Comparison of ENCODE assay signal across 16 mouse cellular contexts in the genomic region with DNA sequence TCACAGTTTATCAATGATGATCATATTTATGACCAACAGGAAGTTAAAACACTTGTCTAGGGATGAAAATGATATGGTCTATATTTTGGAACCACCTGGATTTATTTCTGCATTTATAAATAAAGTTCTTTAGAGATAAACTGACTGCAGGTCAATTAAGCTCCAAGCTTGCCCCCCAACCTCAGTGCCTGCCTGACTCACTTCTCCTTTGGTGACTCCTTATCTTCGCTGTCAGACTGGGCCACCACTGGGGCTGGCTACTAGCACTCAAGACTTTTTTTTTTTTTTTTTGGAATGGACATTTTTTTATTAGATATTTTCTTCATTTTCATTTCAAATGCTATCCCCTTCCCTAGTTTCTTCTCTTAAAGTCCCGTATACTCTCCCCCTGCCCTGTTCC.
"Had no signal": no experiment of that assay in that cellular context is flagged by ENCODE, and none has a peak within 500 bp of the region (broad histone marks: within the 10 kb centered on the region; RNA-seq: fewer than 3 reads in every experiment).

No protein-coding gene starts in this region.

- H3K27ac ChIP-seq: neural tube, embryonic 13.5 days; neural tube, embryonic 15.5 days; stomach, embryonic 15.5 days; stomach, postnatal 0 days had no signal

- H3K27me3 ChIP-seq: neural tube, embryonic 13.5 days; neural tube, embryonic 15.5 days; stomach, embryonic 15.5 days had no signal

- H3K9ac ChIP-seq: neural tube, embryonic 13.5 days; neural tube, embryonic 15.5 days; stomach, embryonic 15.5 days had no signal

- DNase-seq: retina, postnatal 1 day; right cerebral cortex, adult 18-20 months; right cerebral cortex, postnatal 14 days; right cerebral cortex, postnatal 25 days; right cerebral cortex, postnatal 4 days; spleen, adult 18-20 months; thymus, adult 18-20 months; thymus, adult 2 months; thymus, postnatal 14 days; thymus, postnatal 25 days; thymus, postnatal 36 days; thymus, postnatal 4 days had no signal

- H3K9me3 ChIP-seq: neural tube, embryonic 13.5 days; stomach, embryonic 15.5 days had no signal

- H3K4me3 ChIP-seq: neural tube, embryonic 13.5 days; neural tube, embryonic 15.5 days; stomach, embryonic 15.5 days had no signal

- H3K4me2 ChIP-seq: neural tube, embryonic 13.5 days; neural tube, embryonic 15.5 days; stomach, embryonic 15.5 days had no signal

- H3K4me1 ChIP-seq: neural tube, embryonic 13.5 days; neural tube, embryonic 15.5 days; stomach, embryonic 15.5 days had no signal

- H3K36me3 ChIP-seq: neural tube, embryonic 13.5 days; neural tube, embryonic 15.5 days; stomach, embryonic 15.5 days had no signal
